Mouse (Mus musculus) neural tube, embryonic 15.5 days (tissue): ENCODE results near the gene Iffo2. TPM values are rescaled to one million over a fixed set of nuclear protein-coding genes. Genes with fewer than 3 reads are reported as not detected.

Experiments used
- ATAC-seq: fragments of 200-750 bp; cut with Nextera tagmentation; 2 replicates; pipeline ENCODE4 v1.8.0; 2017; ENCODE audit warnings: mild to moderate bottlenecking, moderate TSS enrichment, moderate library complexity; ENCODE audit not compliant: low FRiP score
- H3K27ac ChIP-seq: fragments of 300-500 bp; sonication (generic); replicated peaks from 2 replicates; pipeline ENCODE4 v1.5.1; 2015; ENCODE audit warnings: mild to moderate bottlenecking, inconsistent platforms
- H3K27me3 ChIP-seq: fragments of 300-500 bp; sonication (generic); replicated peaks from 2 replicates; pipeline ENCODE4 v1.6.1; 2015; ENCODE audit warnings: inconsistent platforms
- H3K36me3 ChIP-seq: fragments of 300-500 bp; sonication (generic); 2 replicates; pipeline ENCODE4 v1.6.1; 2015; ENCODE audit warnings: inconsistent platforms
- H3K4me1 ChIP-seq: fragments of 300-500 bp; sonication (generic); 2 replicates; pipeline ENCODE4 v1.6.1; 2015; ENCODE audit warnings: inconsistent platforms
- H3K4me2 ChIP-seq: fragments of 300-500 bp; sonication (generic); 2 replicates; pipeline ENCODE4 v1.6.1; 2015; ENCODE audit warnings: inconsistent platforms, mild to moderate bottlenecking, moderate library complexity
- H3K4me3 ChIP-seq: fragments of 300-500 bp; sonication (generic); replicated peaks from 2 replicates; pipeline ENCODE4 v1.5.1; 2015; ENCODE audit warnings: mild to moderate bottlenecking, inconsistent platforms
- H3K9ac ChIP-seq: fragments of 300-500 bp; sonication (generic); replicated peaks from 2 replicates; pipeline ENCODE4 v1.6.1; 2015; ENCODE audit warnings: mild to moderate bottlenecking, inconsistent platforms
- H3K9me3 ChIP-seq: fragments of 300-500 bp; sonication (generic); replicated peaks from 2 replicates; pipeline ENCODE4 v1.6.1; 2016; ENCODE audit warnings: inconsistent platforms
- WGBS: fragments of 180-500 bp; shearing (Covaris S2); methylation state at CpG from one replicate; pipeline ENCODE4 v1.1.7; 2015; ENCODE audit warnings: mixed read lengths; 5-methylcytosine and 5-hydroxymethylcytosine counted together
- polyA plus RNA-seq: library from polyadenylated mRNA; unstranded; fragments of >200 nt; fragmentation: Nextera tagmentation; extraction: Ambion mirVana; gene quantifications from 2 replicates; pipeline ENCODE4 v1.2.1, GENCODE M21; 2015

Gene Iffo2
- polyA plus RNA-seq, 1 experiment from 2014 or later, result 4.5 TPM

GRCm38 (mm10) chr4:139574799-139575672 is 44.7 kb downstream of the Iffo2 start:
- WGBS, result under 1% methylated on average over 109 of the region's 111 CpGs
- peak overlapping the region; percentile 90 for H3K27ac ChIP-seq
- H3K9ac ChIP-seq, result peak overlapping the region; percentile 98
- H3K27me3 ChIP-seq, result no peaks in the 10 kb centered on the region
- peaks cover 52% of the 10 kb centered on the region for H3K4me1 ChIP-seq
- peak overlapping the region; percentile 71 for H3K4me3 ChIP-seq
- no peaks in the 10 kb centered on the region for H3K9me3 ChIP-seq
- peak; percentile 59 for ATAC-seq
- H3K4me2 ChIP-seq, result peak overlapping the region; percentile 65
- H3K36me3 ChIP-seq, result no peaks in the 10 kb centered on the region

GRCm38 (mm10) chr4:139575673-139576003 is 45.3 kb downstream of the Iffo2 start:
- peak overlapping the region; percentile 90 for H3K27ac ChIP-seq
- no peaks in the 10 kb centered on the region for H3K36me3 ChIP-seq
- H3K4me1 ChIP-seq, result peaks cover 58% of the 10 kb centered on the region
- 6% methylated on average over 14 of the region's 14 CpGs for WGBS
- peak overlapping the region; percentile 65 for H3K4me2 ChIP-seq
- ATAC-seq, result no peak
- no peaks in the 10 kb centered on the region for H3K27me3 ChIP-seq
- H3K4me3 ChIP-seq, result peak overlapping the region; percentile 71
- peak overlapping the region; percentile 98 for H3K9ac ChIP-seq
- H3K9me3 ChIP-seq, result no peaks in the 10 kb centered on the region

GRCm38 (mm10) chr4:139576251-139576880 is 46.0 kb downstream of the Iffo2 start:
- H3K27me3 ChIP-seq, result no peaks in the 10 kb centered on the region
- ATAC-seq, result no peak
- peak overlapping the region; percentile 98 for H3K9ac ChIP-seq
- H3K36me3 ChIP-seq, result no peaks in the 10 kb centered on the region
- peaks cover 65% of the 10 kb centered on the region for H3K4me1 ChIP-seq
- no peaks in the 10 kb centered on the region for H3K9me3 ChIP-seq
- peak overlapping the region; percentile 90; the same call in 1 of the 2 replicates for H3K27ac ChIP-seq
- H3K4me3 ChIP-seq, result peak overlapping the region; percentile 71
- 26% methylated on average over 14 of the region's 14 CpGs for WGBS
- H3K4me2 ChIP-seq, result peak overlapping the region; percentile 65

GRCm38 (mm10) chr4:139577006-139577405 is 46.7 kb downstream of the Iffo2 start:
- Histone ChIP-seq H3K4me3 (peak overlapping the region; percentile 71), H3K9ac (peak overlapping the region; percentile 98), H3K27me3 (no peaks in the 10 kb centered on the region), H3K4me1 (peaks cover 71% of the 10 kb centered on the region), H3K9me3 (no peaks in the 10 kb centered on the region), H3K27ac (no peak overlapping the region), H3K4me2 (peak overlapping the region; percentile 65), H3K36me3 (no peaks in the 10 kb centered on the region)
- whole genome bisulfite sequencing, result 73% methylated on average over 7 of the region's 7 CpGs
- no peak for ATAC-seq

- ATAC-seq, result no peak
- no peaks in the 10 kb centered on the region for H3K27me3 ChIP-seq
- H3K9ac ChIP-seq, result no peak overlapping the region
- H3K36me3 ChIP-seq, result no peaks in the 10 kb centered on the region
- peak overlapping the region; percentile 65 for H3K4me2 ChIP-seq
- 86% methylated on average over 8 of the region's 8 CpGs for WGBS
- H3K27ac ChIP-seq, result peak overlapping the region; percentile 29
- no peaks in the 10 kb centered on the region for H3K9me3 ChIP-seq
- H3K4me3 ChIP-seq, result peak overlapping the region; percentile 11; the same call in 1 of the 2 replicates
- peaks cover 83% of the 10 kb centered on the region for H3K4me1 ChIP-seq
Measured at GRCm38 (mm10) chr4:139578389-139578788, 48.0 kb downstream of the Iffo2 start.

GRCm38 (mm10) chr4:139579003-139579402 is 48.7 kb downstream of the Iffo2 start:
- 53% methylated on average over 10 of the region's 10 CpGs for WGBS
- H3K36me3 ChIP-seq, result no peaks in the 10 kb centered on the region
- H3K4me2 ChIP-seq, result peak overlapping the region; percentile 65
- ATAC-seq, result no peak
- H3K27me3 ChIP-seq, result no peaks in the 10 kb centered on the region
- H3K4me3 ChIP-seq, result no peak overlapping the region
- peak overlapping the region; percentile 78; the same call in 1 of the 2 replicates for H3K27ac ChIP-seq
- no peaks in the 10 kb centered on the region for H3K9me3 ChIP-seq
- peaks cover 84% of the 10 kb centered on the region for H3K4me1 ChIP-seq
- no peak overlapping the region for H3K9ac ChIP-seq

- peak overlapping the region; percentile 78 for H3K27ac ChIP-seq
- no peak overlapping the region for H3K9ac ChIP-seq
- H3K4me3 ChIP-seq, result no peak overlapping the region
- H3K27me3 ChIP-seq, result no peaks in the 10 kb centered on the region
- WGBS, result 22% methylated on average over 6 of the region's 6 CpGs
- H3K4me1 ChIP-seq, result peaks cover 85% of the 10 kb centered on the region
- no peaks in the 10 kb centered on the region for H3K9me3 ChIP-seq
- H3K4me2 ChIP-seq, result peak overlapping the region; percentile 65
- H3K36me3 ChIP-seq, result no peaks in the 10 kb centered on the region
- ATAC-seq, result no peak
Measured at GRCm38 (mm10) chr4:139579466-139579865, 49.1 kb downstream of the Iffo2 start.

- H3K4me2 ChIP-seq, result peak overlapping the region; percentile 65
- no peaks in the 10 kb centered on the region for H3K36me3 ChIP-seq
- ATAC-seq, result peak; percentile 67
- H3K9ac ChIP-seq, result peak overlapping the region; percentile 40
- H3K4me1 ChIP-seq, result peaks cover 95% of the 10 kb centered on the region
- H3K4me3 ChIP-seq, result peak overlapping the region; percentile 21; the same call in 1 of the 2 replicates
- H3K9me3 ChIP-seq, result no peaks in the 10 kb centered on the region
- WGBS, result 1% methylated on average over 14 of the region's 15 CpGs
- H3K27me3 ChIP-seq, result no peaks in the 10 kb centered on the region
- peak overlapping the region; percentile 78 for H3K27ac ChIP-seq
Measured at GRCm38 (mm10) chr4:139580663-139581336, 50.5 kb downstream of the Iffo2 start.

- 14% methylated on average over 6 of the region's 6 CpGs for WGBS
Measured at GRCm38 (mm10) chr4:139581427-139582051, 51.2 kb downstream of the Iffo2 start.

GRCm38 (mm10) chr4:139582346-139582745 is 52.0 kb downstream of the Iffo2 start:
- peak overlapping the region; percentile 78 for H3K27ac ChIP-seq
- WGBS, result 80% methylated on average over 6 of the region's 6 CpGs

More at GRCm38 (mm10) chr4:139581427-139582051, 51.2 kb downstream of the Iffo2 start:
- Histone ChIP-seq H3K27ac (peak overlapping the region; percentile 78), H3K4me2 (peak overlapping the region; percentile 65), H3K27me3 (no peaks in the 10 kb centered on the region), H3K4me3 (peak overlapping the region; percentile 21; the same call in 1 of the 2 replicates), H3K9me3 (no peaks in the 10 kb centered on the region), H3K4me1 (peaks cover 94% of the 10 kb centered on the region), H3K9ac (peak overlapping the region; percentile 40; the same call in 1 of the 2 replicates), H3K36me3 (no peaks in the 10 kb centered on the region)
- no peak for ATAC-seq

GRCm38 (mm10) chr4:139582903-139583302 is 52.6 kb downstream of the Iffo2 start:
- WGBS, result 38% methylated on average over 3 of the region's 3 CpGs
- Histone ChIP-seq H3K4me2 (no peak overlapping the region), H3K27ac (peak overlapping the region; percentile 78; the same call in 1 of the 2 replicates), H3K4me3 (no peak overlapping the region), H3K36me3 (no peaks in the 10 kb centered on the region), H3K9me3 (no peaks in the 10 kb centered on the region), H3K27me3 (no peaks in the 10 kb centered on the region), H3K9ac (no peak overlapping the region), H3K4me1 (peaks cover 86% of the 10 kb centered on the region)
- no peak for ATAC-seq

More at GRCm38 (mm10) chr4:139582346-139582745, 52.0 kb downstream of the Iffo2 start:
- H3K4me2 ChIP-seq, result no peak overlapping the region
- H3K27me3 ChIP-seq, result no peaks in the 10 kb centered on the region
- H3K36me3 ChIP-seq, result no peaks in the 10 kb centered on the region
- H3K9me3 ChIP-seq, result no peaks in the 10 kb centered on the region
- H3K9ac ChIP-seq, result no peak overlapping the region
- H3K4me3 ChIP-seq, result no peak overlapping the region
- H3K4me1 ChIP-seq, result peaks cover 92% of the 10 kb centered on the region
- no peak for ATAC-seq
